Mouse (Mus musculus): Measurements from ENCODE around the gene Hdac9. TPM values are rescaled to one million over a fixed set of nuclear protein-coding genes. Genes with fewer than 3 reads are reported as not detected.

The Hdac9 gene
- polyA plus RNA-seq, 1 experiment from 2014 or later = 10.9 TPM

GRCm38 (mm10) chr12:34201471-34201870, 715.4 kb downstream of the Hdac9 start:
- Histone ChIP-seq H3K27ac (ENCODE audit: low read depth, low read length) (no peak overlapping the region), H3K4me3 (ENCODE audit: low read depth, low read length) (no peak overlapping the region), H3K36me3 (ENCODE audit: control insufficient read depth, insufficient read depth, low read length) (no peaks in the 10 kb centered on the region), H3K9me3 (ENCODE audit: control insufficient read depth, low read length) (no peaks in the 10 kb centered on the region), H3K4me1 (ENCODE audit: control insufficient read depth, insufficient read depth, low read length) (no peaks in the 10 kb centered on the region), H3K9ac (ENCODE audit: low read length) (no peak overlapping the region), H3K27me3 (ENCODE audit: control insufficient read depth, insufficient read depth, low read length) (no peaks in the 10 kb centered on the region), H3K4me2 (ENCODE audit: low read depth) (no peak overlapping the region)
- ATAC-seq (ENCODE audit: insufficient read depth, low FRiP score, low TSS enrichment) (no peak), DNase-seq (ENCODE audit: low spot score) (no peak)
- 75% methylated on average over 3 of the region's 3 CpGs for WGBS

- Histone ChIP-seq H3K9me3 (ENCODE audit: control insufficient read depth, low read length) (no peaks in the 10 kb centered on the region), H3K36me3 (ENCODE audit: control insufficient read depth, insufficient read depth, low read length) (no peaks in the 10 kb centered on the region), H3K4me2 (ENCODE audit: low read depth) (no peak overlapping the region), H3K4me1 (ENCODE audit: control insufficient read depth, insufficient read depth, low read length) (no peaks in the 10 kb centered on the region), H3K4me3 (ENCODE audit: low read depth, low read length) (no peak overlapping the region), H3K9ac (ENCODE audit: low read length) (no peak overlapping the region), H3K27ac (ENCODE audit: low read depth, low read length) (no peak overlapping the region), H3K27me3 (ENCODE audit: control insufficient read depth, insufficient read depth, low read length) (no peaks in the 10 kb centered on the region)
- WGBS = 39% methylated on average over 4 of the region's 4 CpGs
- peak; percentile 22 for DNase-seq (ENCODE audit: low spot score)
- no peak for ATAC-seq (ENCODE audit: insufficient read depth, low FRiP score, low TSS enrichment)
These were observed 716.9 kb downstream of the Hdac9 start for GRCm38 (mm10) chr12:34200030-34200446.

GRCm38 (mm10) chr12:34195155-34195828, 721.6 kb downstream of the Hdac9 start:
- Histone ChIP-seq H3K27ac (ENCODE audit: low read depth, low read length) (no peak overlapping the region), H3K9ac (ENCODE audit: low read length) (no peak overlapping the region), H3K36me3 (ENCODE audit: control insufficient read depth, insufficient read depth, low read length) (no peaks in the 10 kb centered on the region), H3K9me3 (ENCODE audit: control insufficient read depth, low read length) (no peaks in the 10 kb centered on the region), H3K4me2 (ENCODE audit: low read depth) (no peak overlapping the region), H3K27me3 (ENCODE audit: control insufficient read depth, insufficient read depth, low read length) (no peaks in the 10 kb centered on the region), H3K4me1 (ENCODE audit: control insufficient read depth, insufficient read depth, low read length) (no peaks in the 10 kb centered on the region), H3K4me3 (ENCODE audit: low read depth, low read length) (no peak overlapping the region)
- ATAC-seq (ENCODE audit: insufficient read depth, low FRiP score, low TSS enrichment) (no peak), DNase-seq (ENCODE audit: low spot score) (no peak)

- Histone ChIP-seq H3K27ac (ENCODE audit: low read depth, low read length) (no peak overlapping the region), H3K4me2 (ENCODE audit: low read depth) (no peak overlapping the region), H3K4me1 (ENCODE audit: control insufficient read depth, insufficient read depth, low read length) (no peaks in the 10 kb centered on the region), H3K27me3 (ENCODE audit: control insufficient read depth, insufficient read depth, low read length) (no peaks in the 10 kb centered on the region), H3K36me3 (ENCODE audit: control insufficient read depth, insufficient read depth, low read length) (no peaks in the 10 kb centered on the region), H3K9me3 (ENCODE audit: control insufficient read depth, low read length) (no peaks in the 10 kb centered on the region), H3K9ac (ENCODE audit: low read length) (no peak overlapping the region), H3K4me3 (ENCODE audit: low read depth, low read length) (no peak overlapping the region)
- no peak for DNase-seq (ENCODE audit: low spot score)
- WGBS = 98% methylated on average over 4 of the region's 4 CpGs
- ATAC-seq (ENCODE audit: insufficient read depth, low FRiP score, low TSS enrichment) = no peak
These were observed 722.8 kb downstream of the Hdac9 start for GRCm38 (mm10) chr12:34194116-34194515.

- Histone ChIP-seq H3K9ac (ENCODE audit: low read length) (no peak overlapping the region), H3K4me2 (ENCODE audit: low read depth) (no peak overlapping the region), H3K27me3 (ENCODE audit: control insufficient read depth, insufficient read depth, low read length) (no peaks in the 10 kb centered on the region), H3K4me3 (ENCODE audit: low read depth, low read length) (no peak overlapping the region), H3K36me3 (ENCODE audit: control insufficient read depth, insufficient read depth, low read length) (no peaks in the 10 kb centered on the region), H3K27ac (ENCODE audit: low read depth, low read length) (no peak overlapping the region), H3K9me3 (ENCODE audit: control insufficient read depth, low read length) (no peaks in the 10 kb centered on the region), H3K4me1 (ENCODE audit: control insufficient read depth, insufficient read depth, low read length) (no peaks in the 10 kb centered on the region)
- ATAC-seq (ENCODE audit: insufficient read depth, low FRiP score, low TSS enrichment) (no peak), DNase-seq (ENCODE audit: low spot score) (no peak)
- 91% methylated on average over 1 of the region's 1 CpGs for WGBS
These were observed 725.6 kb downstream of the Hdac9 start for GRCm38 (mm10) chr12:34191246-34191645.

GRCm38 (mm10) chr12:34178931-34179330, 738.0 kb downstream of the Hdac9 start:
- no peaks in the 10 kb centered on the region for H3K36me3 ChIP-seq (ENCODE audit: control insufficient read depth, insufficient read depth, low read length)
- DNase-seq (ENCODE audit: low spot score) = no peak
- H3K27ac ChIP-seq (ENCODE audit: low read depth, low read length) = no peak overlapping the region
- H3K9me3 ChIP-seq (ENCODE audit: control insufficient read depth, low read length) = no peaks in the 10 kb centered on the region
- WGBS = 83% methylated on average over 4 of the region's 4 CpGs
- no peak overlapping the region for H3K9ac ChIP-seq (ENCODE audit: low read length)
- no peak for ATAC-seq (ENCODE audit: insufficient read depth, low FRiP score, low TSS enrichment)
- no peak overlapping the region for H3K4me3 ChIP-seq (ENCODE audit: low read depth, low read length)
- H3K4me1 ChIP-seq (ENCODE audit: control insufficient read depth, insufficient read depth, low read length) = no peaks in the 10 kb centered on the region
- no peaks in the 10 kb centered on the region for H3K27me3 ChIP-seq (ENCODE audit: control insufficient read depth, insufficient read depth, low read length)
- no peak overlapping the region for H3K4me2 ChIP-seq (ENCODE audit: low read depth)

DNA sequence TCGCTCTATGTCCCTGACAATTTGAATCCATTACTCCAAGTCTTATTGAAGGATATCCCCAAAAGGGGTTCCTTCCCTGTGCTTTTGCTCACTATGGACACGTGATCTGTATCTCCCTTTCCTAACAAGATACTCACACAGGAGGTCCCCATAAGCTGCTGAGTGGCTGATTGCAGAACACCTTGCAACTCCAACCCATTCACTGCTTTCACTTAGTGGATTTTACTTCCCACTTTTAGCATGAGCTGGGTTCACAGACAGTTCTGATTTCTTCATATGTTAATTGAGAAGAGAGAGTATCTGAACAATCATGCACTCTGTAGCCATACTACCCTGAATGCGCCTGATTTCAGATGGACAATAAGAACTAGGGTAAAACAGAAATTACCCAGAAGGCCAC, 740.1 kb downstream of the Hdac9 start:
- no peak overlapping the region for H3K9ac ChIP-seq (ENCODE audit: low read length)
- no peaks in the 10 kb centered on the region for H3K27me3 ChIP-seq (ENCODE audit: control insufficient read depth, insufficient read depth, low read length)
- WGBS = 95% methylated on average over 3 of the region's 3 CpGs
- DNase-seq (ENCODE audit: low spot score) (no peak), ATAC-seq (ENCODE audit: insufficient read depth, low FRiP score, low TSS enrichment) (no peak)
- no peaks in the 10 kb centered on the region for H3K36me3 ChIP-seq (ENCODE audit: control insufficient read depth, insufficient read depth, low read length)
- no peak overlapping the region for H3K27ac ChIP-seq (ENCODE audit: low read depth, low read length)
- no peaks in the 10 kb centered on the region for H3K9me3 ChIP-seq (ENCODE audit: control insufficient read depth, low read length)
- no peak overlapping the region for H3K4me2 ChIP-seq (ENCODE audit: low read depth)
- H3K4me3 ChIP-seq (ENCODE audit: low read depth, low read length) = no peak overlapping the region
- H3K4me1 ChIP-seq (ENCODE audit: control insufficient read depth, insufficient read depth, low read length) = no peaks in the 10 kb centered on the region

DNA sequence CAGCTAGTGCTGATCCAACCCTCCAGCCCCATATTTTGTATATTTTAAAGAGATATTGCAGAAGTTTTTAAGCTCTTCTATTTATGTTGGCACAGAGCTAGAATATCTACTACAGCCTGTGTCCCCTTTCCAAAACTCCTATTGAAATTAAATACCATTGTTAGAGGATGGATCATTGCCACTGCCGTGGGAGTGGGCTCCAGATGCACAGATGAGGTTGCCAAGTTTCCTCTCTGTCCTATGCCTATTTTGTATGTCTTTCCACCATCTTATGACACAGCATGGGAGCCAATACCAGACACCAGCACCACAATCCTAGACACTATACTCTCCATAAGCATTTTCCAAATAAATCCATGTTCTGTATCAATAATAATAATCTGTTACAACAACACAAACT, 743.9 kb downstream of the Hdac9 start:
- ATAC-seq (ENCODE audit: insufficient read depth, low FRiP score, low TSS enrichment) = no peak
- H3K9me3 ChIP-seq (ENCODE audit: control insufficient read depth, low read length) = no peaks in the 10 kb centered on the region
- H3K27ac ChIP-seq (ENCODE audit: low read depth, low read length) = no peak overlapping the region
- no peaks in the 10 kb centered on the region for H3K4me1 ChIP-seq (ENCODE audit: control insufficient read depth, insufficient read depth, low read length)
- H3K27me3 ChIP-seq (ENCODE audit: control insufficient read depth, insufficient read depth, low read length) = no peaks in the 10 kb centered on the region
- WGBS = 88% methylated on average over 1 of the region's 1 CpGs
- no peak overlapping the region for H3K9ac ChIP-seq (ENCODE audit: low read length)
- no peak for DNase-seq (ENCODE audit: low spot score)
- no peaks in the 10 kb centered on the region for H3K36me3 ChIP-seq (ENCODE audit: control insufficient read depth, insufficient read depth, low read length)
- H3K4me3 ChIP-seq (ENCODE audit: low read depth, low read length) = no peak overlapping the region
- H3K4me2 ChIP-seq (ENCODE audit: low read depth) = no peak overlapping the region

- Histone ChIP-seq H3K4me1 (ENCODE audit: control insufficient read depth, insufficient read depth, low read length) (no peaks in the 10 kb centered on the region), H3K9ac (ENCODE audit: low read length) (no peak overlapping the region), H3K36me3 (ENCODE audit: control insufficient read depth, insufficient read depth, low read length) (no peaks in the 10 kb centered on the region), H3K4me2 (ENCODE audit: low read depth) (no peak overlapping the region), H3K9me3 (ENCODE audit: control insufficient read depth, low read length) (no peaks in the 10 kb centered on the region), H3K27me3 (ENCODE audit: control insufficient read depth, insufficient read depth, low read length) (no peaks in the 10 kb centered on the region), H3K4me3 (ENCODE audit: low read depth, low read length) (no peak overlapping the region), H3K27ac (ENCODE audit: low read depth, low read length) (no peak overlapping the region)
- DNase-seq (ENCODE audit: low spot score) (peak; percentile 17), ATAC-seq (ENCODE audit: insufficient read depth, low FRiP score, low TSS enrichment) (no peak)
- 69% methylated on average over 3 of the region's 3 CpGs for WGBS
These were observed 746.3 kb downstream of the Hdac9 start for GRCm38 (mm10) chr12:34170601-34171000.

Data from neural tube, embryonic 11.5 days (tissue).